Mouse (Mus musculus): Measurements from ENCODE around the gene Cnksr1. TPM values are rescaled to one million over a fixed set of nuclear protein-coding genes. Genes with fewer than 3 reads are reported as not detected.

The Cnksr1 gene
- polyA plus RNA-seq, 1 experiment from 2014 or later: 6.4 TPM

GRCm38 (mm10) chr4:134230431-134230830 lies 7.8 kb downstream of the Cnksr1 start:
- ATAC-seq (ENCODE audit: low FRiP score, low TSS enrichment): no peak
- Histone ChIP-seq H3K4me2 (replicated peaks; ENCODE audit: low read depth, low read length) (no peak overlapping the region), H3K27ac (ENCODE audit: low read depth, low read length) (no peak overlapping the region), H3K27me3 (ENCODE audit: control insufficient read depth, insufficient read depth, low read length) (no peaks in the 10 kb centered on the region), H3K4me1 (ENCODE audit: control insufficient read depth, insufficient read depth, low read length) (no peaks in the 10 kb centered on the region), H3K9ac (ENCODE audit: low read depth, low read length) (no peak overlapping the region), H3K9me3 (ENCODE audit: control insufficient read depth, low read length) (no peaks in the 10 kb centered on the region), H3K36me3 (ENCODE audit: control insufficient read depth, insufficient read depth, low read length) (no peaks in the 10 kb centered on the region), H3K4me3 (ENCODE audit: low read length) (no peak overlapping the region)
- 31% methylated on average over 8 of the region's 8 CpGs for WGBS

- ATAC-seq (ENCODE audit: low FRiP score, low TSS enrichment): no peak
- H3K36me3 ChIP-seq (ENCODE audit: control insufficient read depth, insufficient read depth, low read length): no peaks in the 10 kb centered on the region
- WGBS: 67% methylated on average over 8 of the region's 8 CpGs
- H3K9ac ChIP-seq (ENCODE audit: low read depth, low read length): no peak within 1 kb of the TSS
- H3K27me3 ChIP-seq (ENCODE audit: control insufficient read depth, insufficient read depth, low read length): no peaks in the 10 kb centered on the region
- H3K4me1 ChIP-seq (ENCODE audit: control insufficient read depth, insufficient read depth, low read length): no peaks in the 10 kb centered on the region
- no peak within 1 kb of the TSS for H3K27ac ChIP-seq (ENCODE audit: low read depth, low read length)
- no peak within 1 kb of the TSS for H3K4me3 ChIP-seq (ENCODE audit: low read length)
- no peaks in the 10 kb centered on the region for H3K9me3 ChIP-seq (ENCODE audit: control insufficient read depth, low read length)
- no peak within 1 kb of the TSS for H3K4me2 ChIP-seq (replicated peaks; ENCODE audit: low read depth, low read length)
These were observed 11.0 kb downstream of the Cnksr1 start, which contains the start of gene Catsper4 for GRCm38 (mm10) chr4:134227194-134227593. TSS of gene Catsper4 (minus strand) at chr4:134227383.

GRCm38 (mm10) chr4:134222793-134223600 lies 15.2 kb downstream of the Cnksr1 start:
- peak overlapping the region; percentile 12; the same call in 1 of the 2 replicates for H3K4me2 ChIP-seq (replicated peaks; ENCODE audit: low read depth, low read length)
- no peak overlapping the region for H3K9ac ChIP-seq (ENCODE audit: low read depth, low read length)
- no peaks in the 10 kb centered on the region for H3K27me3 ChIP-seq (ENCODE audit: control insufficient read depth, insufficient read depth, low read length)
- H3K4me3 ChIP-seq (ENCODE audit: low read length): no peak overlapping the region; the same call in 1 of the 2 replicates
- H3K4me1 ChIP-seq (ENCODE audit: control insufficient read depth, insufficient read depth, low read length): 0 out of 2 replicates have a peak, but pooled peaks cover 4% of the 10 kb centered on the region
- peak overlapping the region; percentile 76; the same call in 1 of the 2 replicates for H3K27ac ChIP-seq (ENCODE audit: low read depth, low read length)
- no peaks in the 10 kb centered on the region for H3K36me3 ChIP-seq (ENCODE audit: control insufficient read depth, insufficient read depth, low read length)
- 53% methylated on average over 11 of the region's 11 CpGs for WGBS
- ATAC-seq (ENCODE audit: low FRiP score, low TSS enrichment): peak; percentile 69; the same call in 1 of the 2 replicates
- no peaks in the 10 kb centered on the region for H3K9me3 ChIP-seq (ENCODE audit: control insufficient read depth, low read length)

- H3K4me1 ChIP-seq (ENCODE audit: control insufficient read depth, insufficient read depth, low read length): peaks cover 5% of the 10 kb centered on the region
- H3K27ac ChIP-seq (ENCODE audit: low read depth, low read length): peak overlapping the region; percentile 69
- WGBS: 14% methylated on average over 6 of the region's 6 CpGs
- peak; percentile 44; the same call in 1 of the 2 replicates for ATAC-seq (ENCODE audit: low FRiP score, low TSS enrichment)
- H3K4me2 ChIP-seq (replicated peaks; ENCODE audit: low read depth, low read length): no peak overlapping the region
- no peaks in the 10 kb centered on the region for H3K9me3 ChIP-seq (ENCODE audit: control insufficient read depth, low read length)
- no peak overlapping the region for H3K4me3 ChIP-seq (ENCODE audit: low read length)
- H3K27me3 ChIP-seq (ENCODE audit: control insufficient read depth, insufficient read depth, low read length): no peaks in the 10 kb centered on the region
- no peak overlapping the region for H3K9ac ChIP-seq (ENCODE audit: low read depth, low read length)
- H3K36me3 ChIP-seq (ENCODE audit: control insufficient read depth, insufficient read depth, low read length): no peaks in the 10 kb centered on the region
These were observed 31.6 kb downstream of the Cnksr1 start for GRCm38 (mm10) chr4:134206488-134207053.

GRCm38 (mm10) chr4:134203340-134203896 lies 34.8 kb downstream of the Cnksr1 start:
- 64% methylated on average over 17 of the region's 17 CpGs for WGBS
- Histone ChIP-seq H3K27me3 (ENCODE audit: control insufficient read depth, insufficient read depth, low read length) (no peaks in the 10 kb centered on the region), H3K4me2 (replicated peaks; ENCODE audit: low read depth, low read length) (no peak overlapping the region), H3K9ac (ENCODE audit: low read depth, low read length) (no peak overlapping the region), H3K27ac (ENCODE audit: low read depth, low read length) (no peak overlapping the region), H3K9me3 (ENCODE audit: control insufficient read depth, low read length) (no peaks in the 10 kb centered on the region), H3K4me1 (ENCODE audit: control insufficient read depth, insufficient read depth, low read length) (peaks cover 5% of the 10 kb centered on the region), H3K4me3 (ENCODE audit: low read length) (no peak overlapping the region), H3K36me3 (ENCODE audit: control insufficient read depth, insufficient read depth, low read length) (no peaks in the 10 kb centered on the region)
- no peak for ATAC-seq (ENCODE audit: low FRiP score, low TSS enrichment)

GRCm38 (mm10) chr4:134202904-134203303 lies 35.3 kb downstream of the Cnksr1 start, which contains the start of gene Gm7534:
TSS of gene Gm7534 (minus strand) at chr4:134203004.
- Histone ChIP-seq H3K27me3 (ENCODE audit: control insufficient read depth, insufficient read depth, low read length) (no peaks in the 10 kb centered on the region), H3K4me2 (replicated peaks; ENCODE audit: low read depth, low read length) (no peak within 1 kb of the TSS), H3K4me1 (ENCODE audit: control insufficient read depth, insufficient read depth, low read length) (peaks cover 5% of the 10 kb centered on the region), H3K9me3 (ENCODE audit: control insufficient read depth, low read length) (no peaks in the 10 kb centered on the region), H3K9ac (ENCODE audit: low read depth, low read length) (no peak within 1 kb of the TSS), H3K36me3 (ENCODE audit: control insufficient read depth, insufficient read depth, low read length) (no peaks in the 10 kb centered on the region), H3K4me3 (ENCODE audit: low read length) (no peak within 1 kb of the TSS), H3K27ac (ENCODE audit: low read depth, low read length) (no peak within 1 kb of the TSS)
- 92% methylated on average over 4 of the region's 4 CpGs for WGBS
- no peak for ATAC-seq (ENCODE audit: low FRiP score, low TSS enrichment)

- Histone ChIP-seq H3K9ac (ENCODE audit: low read depth, low read length) (no peak overlapping the region), H3K4me2 (replicated peaks; ENCODE audit: low read depth, low read length) (no peak overlapping the region), H3K27ac (ENCODE audit: low read depth, low read length) (no peak overlapping the region), H3K36me3 (ENCODE audit: control insufficient read depth, insufficient read depth, low read length) (no peaks in the 10 kb centered on the region), H3K27me3 (ENCODE audit: control insufficient read depth, insufficient read depth, low read length) (no peaks in the 10 kb centered on the region), H3K4me1 (ENCODE audit: control insufficient read depth, insufficient read depth, low read length) (no peaks in the 10 kb centered on the region), H3K9me3 (ENCODE audit: control insufficient read depth, low read length) (no peaks in the 10 kb centered on the region), H3K4me3 (ENCODE audit: low read length) (no peak overlapping the region)
- 77% methylated on average over 2 of the region's 2 CpGs for WGBS
- ATAC-seq (ENCODE audit: low FRiP score, low TSS enrichment): no peak
These were observed 38.8 kb downstream of the Cnksr1 start for GRCm38 (mm10) chr4:134199371-134199770.

GRCm38 (mm10) chr4:134186268-134186667 lies 51.9 kb downstream of the Cnksr1 start:
- H3K4me3 ChIP-seq (ENCODE audit: low read length): peak overlapping the region; percentile 77
- H3K4me2 ChIP-seq (replicated peaks; ENCODE audit: low read depth, low read length): peak overlapping the region; percentile 89
- no peaks in the 10 kb centered on the region for H3K36me3 ChIP-seq (ENCODE audit: control insufficient read depth, insufficient read depth, low read length)
- H3K9ac ChIP-seq (ENCODE audit: low read depth, low read length): peak overlapping the region; percentile 81
- no peak for ATAC-seq (ENCODE audit: low FRiP score, low TSS enrichment)
- 1% methylated on average over 22 of the region's 22 CpGs for WGBS
- H3K9me3 ChIP-seq (ENCODE audit: control insufficient read depth, low read length): no peaks in the 10 kb centered on the region
- peak overlapping the region; percentile 67; the same call in 1 of the 2 replicates for H3K27ac ChIP-seq (ENCODE audit: low read depth, low read length)
- no peaks in the 10 kb centered on the region for H3K27me3 ChIP-seq (ENCODE audit: control insufficient read depth, insufficient read depth, low read length)
- peaks cover 4% of the 10 kb centered on the region; the same call in 1 of the 2 replicates for H3K4me1 ChIP-seq (ENCODE audit: control insufficient read depth, insufficient read depth, low read length)

Data from kidney, embryonic 14.5 days (tissue).